Mouse (Mus musculus) bone marrow, adult 2 months (tissue): ENCODE measurements at regions not wholly inside any gene's neighbourhood (a gene's known extent, or its start where the extent isn't known, plus 50 kb on each side); places are given as distances from the start of the nearest gene placed in this dataset.

Experiments
- H3K27ac ChIP-seq: fragments of 200-500 bp; 2 replicates; pipeline ENCODE4 v1.5.1; 2012; ENCODE audit warnings: low read depth, mild to moderate bottlenecking, control low read depth, inconsistent platforms, low read length; ENCODE audit not compliant: control insufficient read depth, poor library complexity, insufficient read depth
- H3K4me1 ChIP-seq: fragments of 200-500 bp; 2 replicates; pipeline ENCODE4 v1.6.1; 2011; ENCODE audit warnings: low read length; ENCODE audit not compliant: control insufficient read depth, insufficient read depth
- H3K4me3 ChIP-seq: fragments of 200-500 bp; replicated peaks from 2 replicates; pipeline ENCODE3; 2011; ENCODE audit warnings: mild to moderate bottlenecking, low read depth, low read length, control low read depth; ENCODE audit not compliant: control insufficient read depth
- CTCF ChIP-seq: fragments of 200-500 bp; IDR thresholded peaks from 2 replicates; pipeline ENCODE4 v1.5.1; 2011; ENCODE audit warnings: low read length, control low read depth; ENCODE audit not compliant: control insufficient read depth, insufficient read depth
- POLR2A ChIP-seq: fragments of 200-500 bp; IDR thresholded peaks from 2 replicates; pipeline ENCODE4 v1.6.1; 2011; ENCODE audit warnings: low read depth, mild to moderate bottlenecking, control low read depth, low read length, borderline replicate concordance; ENCODE audit not compliant: control insufficient read depth
- WGBS: fragments of 180-500 bp; shearing (Covaris S2); methylation state at CpG from one replicate; pipeline ENCODE4 v1.1.7; 2018; 5-methylcytosine and 5-hydroxymethylcytosine counted together

GRCm38 (mm10) chr14:74397202-74397601 is 243.4 kb upstream of the Htr2a start:
- no peak overlapping the region for H3K27ac ChIP-seq
- no peaks in the 10 kb centered on the region for H3K4me1 ChIP-seq
- no peak overlapping the region for H3K4me3 ChIP-seq
- no peak for TF ChIP-seq POLR2A
- TF ChIP-seq CTCF = no peak
- 79% methylated on average over 3 of the region's 3 CpGs for WGBS

- Histone ChIP-seq H3K4me3 (no peak overlapping the region), H3K27ac (no peak overlapping the region), H3K4me1 (no peaks in the 10 kb centered on the region)
- WGBS = 29% methylated on average over 1 of the region's 1 CpGs
- TF ChIP-seq CTCF (no peak), POLR2A (no peak)
These were observed 231.2 kb upstream of the Htr2a start for GRCm38 (mm10) chr14:74409441-74409840.

- 14% methylated on average over 3 of the region's 3 CpGs for WGBS
These were observed 212.4 kb upstream of the Htr2a start for GRCm38 (mm10) chr14:74428226-74428625.

GRCm38 (mm10) chr14:74464027-74464682 is 176.5 kb upstream of the Htr2a start:
- Histone ChIP-seq H3K4me3 (no peak overlapping the region), H3K27ac (no peak overlapping the region), H3K4me1 (no peaks in the 10 kb centered on the region)
- WGBS = 58% methylated on average over 2 of the region's 2 CpGs
- TF ChIP-seq CTCF (no peak), POLR2A (no peak)

More at GRCm38 (mm10) chr14:74428226-74428625, 212.4 kb upstream of the Htr2a start:
- Histone ChIP-seq H3K4me1 (no peaks in the 10 kb centered on the region), H3K4me3 (no peak overlapping the region), H3K27ac (no peak overlapping the region)
- no peak for TF ChIP-seq POLR2A
- no peak for TF ChIP-seq CTCF

- H3K27ac ChIP-seq = no peak overlapping the region
- TF ChIP-seq POLR2A (no peak), CTCF (no peak)
- no peaks in the 10 kb centered on the region for H3K4me1 ChIP-seq
- no peak overlapping the region for H3K4me3 ChIP-seq
These were observed 145.1 kb upstream of the Htr2a start for GRCm38 (mm10) chr14:74495504-74495903.

GRCm38 (mm10) chr14:74511521-74511920 is 129.1 kb upstream of the Htr2a start:
- no peak for TF ChIP-seq POLR2A
- TF ChIP-seq CTCF = no peak
- no peak overlapping the region for H3K27ac ChIP-seq
- WGBS = 69% methylated on average over 2 of the region's 2 CpGs
- H3K4me1 ChIP-seq = no peaks in the 10 kb centered on the region
- H3K4me3 ChIP-seq = no peak overlapping the region

- Histone ChIP-seq H3K4me3 (no peak overlapping the region), H3K4me1 (no peaks in the 10 kb centered on the region), H3K27ac (no peak overlapping the region)
- WGBS = 25% methylated on average over 3 of the region's 3 CpGs
- TF ChIP-seq CTCF (no peak), POLR2A (no peak)
These were observed 124.2 kb upstream of the Htr2a start for GRCm38 (mm10) chr14:74516451-74516850.

GRCm38 (mm10) chr14:74519531-74519930 is 121.1 kb upstream of the Htr2a start:
- no peak overlapping the region for H3K4me3 ChIP-seq

GRCm38 (mm10) chr14:74521669-74522068 is 119.0 kb upstream of the Htr2a start:
- Histone ChIP-seq H3K4me1 (no peaks in the 10 kb centered on the region), H3K27ac (no peak overlapping the region), H3K4me3 (no peak overlapping the region)
- TF ChIP-seq CTCF = no peak
- 72% methylated on average over 3 of the region's 3 CpGs for WGBS

More at GRCm38 (mm10) chr14:74519531-74519930, 121.1 kb upstream of the Htr2a start:
- H3K27ac ChIP-seq = no peak overlapping the region
- TF ChIP-seq POLR2A (no peak), CTCF (no peak)
- H3K4me1 ChIP-seq = no peaks in the 10 kb centered on the region
- 78% methylated on average over 6 of the region's 6 CpGs for WGBS
